Mouse (Mus musculus) midbrain, embryonic 15.5 days (tissue): ENCODE results near the gene Ngef. TPM values are rescaled to one million over a fixed set of nuclear protein-coding genes. Genes with fewer than 3 reads are reported as not detected.

Experiments
- ATAC-seq: fragments of 200-750 bp; cut with Nextera tagmentation; replicated peaks from 2 replicates; pipeline ENCODE4 v1.8.0; 2017; ENCODE audit warnings: moderate TSS enrichment
- H3K27ac ChIP-seq: fragments of 300-500 bp; sonication (generic); 2 replicates; pipeline ENCODE4 v1.5.1; 2015; ENCODE audit warnings: mild to moderate bottlenecking, inconsistent platforms
- H3K27me3 ChIP-seq: fragments of 300-500 bp; sonication (generic); replicated peaks from 2 replicates; pipeline ENCODE4 v1.6.1; 2015; ENCODE audit warnings: inconsistent platforms
- H3K36me3 ChIP-seq: fragments of 300-500 bp; sonication (generic); replicated peaks from 2 replicates; pipeline ENCODE4 v1.6.1; 2015; ENCODE audit warnings: inconsistent platforms
- H3K4me1 ChIP-seq: fragments of 300-500 bp; sonication (generic); 2 replicates; pipeline ENCODE4 v1.6.1; 2015; ENCODE audit warnings: inconsistent platforms
- H3K4me2 ChIP-seq: fragments of 300-500 bp; sonication (generic); 2 replicates; pipeline ENCODE4 v1.6.1; 2015; ENCODE audit warnings: inconsistent platforms, mild to moderate bottlenecking, moderate library complexity
- H3K4me3 ChIP-seq: fragments of 300-500 bp; sonication (generic); 2 replicates; pipeline ENCODE4 v1.5.1; 2015; ENCODE audit warnings: mild to moderate bottlenecking, inconsistent platforms
- H3K9ac ChIP-seq: fragments of 300-500 bp; sonication (generic); 2 replicates; pipeline ENCODE4 v1.6.1; 2015; ENCODE audit warnings: mild to moderate bottlenecking, inconsistent platforms
- H3K9me3 ChIP-seq: fragments of 300-500 bp; sonication (generic); 2 replicates; pipeline ENCODE4 v1.6.1; 2016; ENCODE audit warnings: inconsistent platforms
- WGBS: fragments of 180-500 bp; shearing (Covaris S2); methylation state at CpG from one replicate; pipeline ENCODE4 v1.1.7; 2015; ENCODE audit warnings: mixed read lengths; 5-methylcytosine and 5-hydroxymethylcytosine counted together
- polyA plus RNA-seq: library from polyadenylated mRNA; unstranded; fragments of >200 nt; fragmentation: Nextera tagmentation; extraction: Ambion mirVana; gene quantifications from 2 replicates; pipeline ENCODE4 v1.2.1, GENCODE M21; 2015

Gene Ngef
- polyA plus RNA-seq, 1 experiment from 2014 or later = 22.1 TPM

GRCm38 (mm10) chr1:87541614-87542013 lies 32.1 kb downstream of the Ngef start:
- WGBS = 29% methylated on average over 7 of the region's 7 CpGs
- no peak for ATAC-seq

GRCm38 (mm10) chr1:87537008-87537407 lies 36.7 kb downstream of the Ngef start:
- H3K9me3 ChIP-seq = no peaks in the 10 kb centered on the region
- no peak overlapping the region for H3K27ac ChIP-seq
- no peak overlapping the region for H3K4me2 ChIP-seq
- no peaks in the 10 kb centered on the region for H3K4me1 ChIP-seq
- H3K9ac ChIP-seq = no peak overlapping the region
- ATAC-seq = no peak
- WGBS = 93% methylated on average over 1 of the region's 1 CpGs
- no peaks in the 10 kb centered on the region for H3K27me3 ChIP-seq
- H3K36me3 ChIP-seq = no peaks in the 10 kb centered on the region
- H3K4me3 ChIP-seq = no peak overlapping the region

More at GRCm38 (mm10) chr1:87541614-87542013, 32.1 kb downstream of the Ngef start:
- H3K36me3 ChIP-seq = no peaks in the 10 kb centered on the region
- no peak overlapping the region for H3K4me2 ChIP-seq
- H3K4me3 ChIP-seq = no peak overlapping the region
- peaks cover 10% of the 10 kb centered on the region for H3K4me1 ChIP-seq
- no peak overlapping the region for H3K9ac ChIP-seq
- no peak overlapping the region for H3K27ac ChIP-seq
- H3K27me3 ChIP-seq = no peaks in the 10 kb centered on the region
- no peaks in the 10 kb centered on the region for H3K9me3 ChIP-seq

- H3K27ac ChIP-seq = no peak overlapping the region
- no peak overlapping the region for H3K9ac ChIP-seq
- H3K4me3 ChIP-seq = no peak overlapping the region
- no peaks in the 10 kb centered on the region for H3K4me1 ChIP-seq
- no peaks in the 10 kb centered on the region for H3K9me3 ChIP-seq
- H3K4me2 ChIP-seq = no peak overlapping the region
- ATAC-seq = no peak
- H3K36me3 ChIP-seq = no peaks in the 10 kb centered on the region
- WGBS = 85% methylated on average over 3 of the region's 3 CpGs
- no peaks in the 10 kb centered on the region for H3K27me3 ChIP-seq
Observed at GRCm38 (mm10) chr1:87534118-87534517, 39.6 kb downstream of the Ngef start.

GRCm38 (mm10) chr1:87532346-87532745 lies 41.3 kb downstream of the Ngef start:
- H3K4me3 ChIP-seq = no peak overlapping the region
- no peak overlapping the region for H3K4me2 ChIP-seq
- 81% methylated on average over 4 of the region's 4 CpGs for WGBS
- ATAC-seq = no peak
- no peak overlapping the region for H3K9ac ChIP-seq
- H3K9me3 ChIP-seq = no peaks in the 10 kb centered on the region
- no peaks in the 10 kb centered on the region for H3K4me1 ChIP-seq
- no peak overlapping the region for H3K27ac ChIP-seq
- no peaks in the 10 kb centered on the region for H3K27me3 ChIP-seq
- H3K36me3 ChIP-seq = no peaks in the 10 kb centered on the region

- no peaks in the 10 kb centered on the region for H3K27me3 ChIP-seq
- no peak for ATAC-seq
- no peaks in the 10 kb centered on the region for H3K36me3 ChIP-seq
- no peak overlapping the region for H3K27ac ChIP-seq
- H3K9ac ChIP-seq = no peak overlapping the region
- H3K4me2 ChIP-seq = no peak overlapping the region
- H3K4me1 ChIP-seq = no peaks in the 10 kb centered on the region
- 80% methylated on average over 9 of the region's 9 CpGs for WGBS
- H3K4me3 ChIP-seq = no peak overlapping the region
- H3K9me3 ChIP-seq = no peaks in the 10 kb centered on the region
Observed at GRCm38 (mm10) chr1:87527191-87527590, 46.5 kb downstream of the Ngef start.

- H3K4me1 ChIP-seq = peaks cover 4% of the 10 kb centered on the region; the same call in 1 of the 2 replicates
- H3K9ac ChIP-seq = no peak overlapping the region
- H3K27me3 ChIP-seq = no peaks in the 10 kb centered on the region
- H3K36me3 ChIP-seq = no peaks in the 10 kb centered on the region
- no peak overlapping the region for H3K27ac ChIP-seq
- no peak for ATAC-seq
- no peaks in the 10 kb centered on the region for H3K9me3 ChIP-seq
- H3K4me2 ChIP-seq = no peak overlapping the region
- no peak overlapping the region for H3K4me3 ChIP-seq
- 91% methylated on average over 7 of the region's 7 CpGs for WGBS
Observed at GRCm38 (mm10) chr1:87525041-87525440, 48.6 kb downstream of the Ngef start.

GRCm38 (mm10) chr1:87521523-87521922 lies 52.1 kb downstream of the Ngef start:
- 67% methylated on average over 1 of the region's 1 CpGs for WGBS
- ATAC-seq = no peak

GRCm38 (mm10) chr1:87520467-87520866 lies 53.2 kb downstream of the Ngef start:
- Histone ChIP-seq H3K27ac (no peak overlapping the region), H3K27me3 (no peaks in the 10 kb centered on the region), H3K9me3 (no peaks in the 10 kb centered on the region), H3K4me3 (no peak overlapping the region), H3K4me1 (peaks cover 4% of the 10 kb centered on the region; the same call in 1 of the 2 replicates), H3K36me3 (no peaks in the 10 kb centered on the region), H3K9ac (no peak overlapping the region), H3K4me2 (peak overlapping the region; percentile 21; the same call in 1 of the 2 replicates)
- no peak for ATAC-seq

More at GRCm38 (mm10) chr1:87521523-87521922, 52.1 kb downstream of the Ngef start:
- Histone ChIP-seq H3K27me3 (no peaks in the 10 kb centered on the region), H3K9me3 (no peaks in the 10 kb centered on the region), H3K4me2 (no peak overlapping the region), H3K27ac (no peak overlapping the region), H3K36me3 (no peaks in the 10 kb centered on the region), H3K9ac (no peak overlapping the region), H3K4me3 (no peak overlapping the region), H3K4me1 (peaks cover 4% of the 10 kb centered on the region; the same call in 1 of the 2 replicates)

- peak; percentile 53 for ATAC-seq
- H3K4me3 ChIP-seq = peak overlapping the region; percentile 83
- H3K9me3 ChIP-seq = no peaks in the 10 kb centered on the region
- peaks cover 23% of the 10 kb centered on the region for H3K27me3 ChIP-seq
- no peak overlapping the region for H3K27ac ChIP-seq
- H3K4me2 ChIP-seq = peak overlapping the region; percentile 87
- no peaks in the 10 kb centered on the region for H3K36me3 ChIP-seq
- H3K9ac ChIP-seq = no peak overlapping the region
- H3K4me1 ChIP-seq = peaks cover 20% of the 10 kb centered on the region
- 15% methylated on average over 5 of the region's 5 CpGs for WGBS
Observed at GRCm38 (mm10) chr1:87510845-87511244, 62.8 kb downstream of the Ngef start.

- WGBS = 0% methylated on average over 49 of the region's 61 CpGs
- peak overlapping the region; percentile 48 for H3K27ac ChIP-seq
Observed at GRCm38 (mm10) chr1:87510166-87510691, 63.4 kb downstream of the Ngef start.

GRCm38 (mm10) chr1:87509561-87510165 lies 64.0 kb downstream of the Ngef start, which contains the start of gene Neu2:
TSS of gene Neu2 (plus strand) at chr1:87509889.
- Histone ChIP-seq H3K27ac (peak within 1 kb of the TSS; percentile 48), H3K27me3 (peaks cover 23% of the 10 kb centered on the region), H3K4me2 (peak within 1 kb of the TSS; percentile 87), H3K36me3 (no peaks in the 10 kb centered on the region), H3K9me3 (no peaks in the 10 kb centered on the region), H3K4me3 (peak within 1 kb of the TSS; percentile 83), H3K9ac (peak within 1 kb of the TSS; percentile 75), H3K4me1 (peaks cover 20% of the 10 kb centered on the region)
- WGBS = 1% methylated on average over 56 of the region's 56 CpGs
- peak; percentile 59 for ATAC-seq

More at GRCm38 (mm10) chr1:87510166-87510691, 63.4 kb downstream of the Ngef start:
- Histone ChIP-seq H3K4me2 (peak overlapping the region; percentile 87), H3K4me1 (peaks cover 20% of the 10 kb centered on the region), H3K36me3 (no peaks in the 10 kb centered on the region), H3K4me3 (peak overlapping the region; percentile 83), H3K9me3 (no peaks in the 10 kb centered on the region), H3K27me3 (peaks cover 23% of the 10 kb centered on the region), H3K9ac (peak overlapping the region; percentile 75)
- ATAC-seq = peak; percentile 92

- H3K9me3 ChIP-seq = no peaks in the 10 kb centered on the region
- H3K4me3 ChIP-seq = peak overlapping the region; percentile 83
- peaks cover 23% of the 10 kb centered on the region for H3K27me3 ChIP-seq
- peak overlapping the region; percentile 87 for H3K4me2 ChIP-seq
- no peak; the same call in 1 of the 2 replicates for ATAC-seq
- H3K9ac ChIP-seq = peak overlapping the region; percentile 75
- H3K4me1 ChIP-seq = peaks cover 20% of the 10 kb centered on the region
- no peak overlapping the region for H3K27ac ChIP-seq
- 22% methylated on average over 26 of the region's 26 CpGs for WGBS
- H3K36me3 ChIP-seq = no peaks in the 10 kb centered on the region
Observed at GRCm38 (mm10) chr1:87508591-87509560, 64.8 kb downstream of the Ngef start.
